Mouse (Mus musculus) neural tube, embryonic 10.5 days (tissue): ENCODE measurements at regions not wholly inside any gene's neighbourhood (a gene's known extent, or its start where the extent isn't known, plus 50 kb on each side); places are given as distances from the start of the nearest gene placed in this dataset.

ENCODE experiments used
- DNase-seq: peaks from one replicate; pipeline ENCODE4 v3.0.0-alpha.2; 2017; ENCODE audit warnings: low spot score; ENCODE audit errors: extremely low spot score

DNA sequence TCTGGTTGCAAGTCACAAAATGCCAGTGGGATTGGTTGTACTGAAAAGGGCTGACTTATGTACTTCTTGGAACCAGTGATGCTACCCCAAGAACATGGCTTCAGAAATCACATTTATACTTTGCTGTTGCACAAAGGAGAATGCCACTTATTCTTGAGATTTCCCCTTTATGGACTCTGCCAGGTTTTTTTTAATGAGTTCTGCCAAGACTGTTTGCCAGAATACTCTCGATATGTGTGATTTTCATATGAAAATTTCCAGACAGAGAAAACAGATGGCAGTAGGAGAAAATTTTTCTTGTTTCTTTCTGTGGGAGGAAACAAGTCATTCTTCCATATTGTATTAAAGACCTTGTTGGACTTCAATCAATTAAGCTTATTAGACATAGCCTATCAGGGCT, 281.0 kb upstream of the Tle1 start:
- DNase-seq: no peak

DNA sequence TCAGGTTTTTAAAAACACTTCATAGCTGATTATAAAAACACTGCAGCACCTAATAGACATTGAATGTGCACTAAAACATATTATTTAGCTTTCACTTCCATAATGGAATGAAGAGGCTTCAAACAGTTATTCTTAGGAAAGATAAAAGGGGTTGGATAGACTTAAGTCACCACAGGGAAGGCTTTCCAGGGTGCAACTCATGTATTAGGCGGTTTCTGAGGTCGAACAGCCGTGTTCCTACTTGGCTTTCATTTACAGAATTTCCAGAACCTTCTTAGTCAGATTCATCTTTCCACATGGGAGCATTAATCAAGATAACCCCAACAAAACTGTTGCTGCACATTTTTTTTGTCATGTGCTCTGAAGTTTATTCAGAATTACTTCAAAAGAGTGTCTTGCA, 279.8 kb upstream of the Tle1 start:
- DNase-seq: no peak

GRCm38 (mm10) chr4:72469236-72469875, 268.6 kb upstream of the Tle1 start:
- no peak for DNase-seq

DNA sequence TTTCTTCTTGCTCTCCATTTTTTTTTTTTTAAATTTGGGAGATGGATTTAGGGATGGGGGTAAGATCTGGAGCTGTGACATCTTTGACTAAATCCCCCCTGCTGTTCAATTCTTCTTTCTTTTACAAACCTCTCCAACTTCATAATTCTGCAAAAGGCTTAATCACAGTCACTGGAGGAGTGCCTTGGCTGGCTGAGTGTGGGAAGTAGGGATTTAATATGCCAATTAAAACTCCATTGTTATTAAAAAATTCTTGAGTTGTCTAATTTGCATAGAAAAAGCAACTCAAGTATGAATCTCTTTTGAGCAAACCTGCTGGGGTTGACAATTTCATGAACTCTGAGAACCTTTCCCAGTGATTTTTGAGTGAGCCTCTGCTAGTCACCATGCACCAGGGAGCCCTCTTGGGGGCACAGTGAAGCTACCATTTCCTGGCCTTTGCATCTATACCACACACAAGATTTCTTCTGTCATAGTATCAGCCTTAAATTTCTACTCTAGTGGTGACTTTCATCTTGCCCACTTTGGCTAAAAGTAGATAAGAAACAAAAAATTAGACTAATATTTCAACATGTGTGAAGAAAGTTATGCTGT, 243.6 kb upstream of the Tle1 start:
- DNase-seq: no peak

GRCm38 (mm10) chr4:72437367-72437766, 236.6 kb upstream of the Tle1 start:
- DNase-seq: no peak

DNA sequence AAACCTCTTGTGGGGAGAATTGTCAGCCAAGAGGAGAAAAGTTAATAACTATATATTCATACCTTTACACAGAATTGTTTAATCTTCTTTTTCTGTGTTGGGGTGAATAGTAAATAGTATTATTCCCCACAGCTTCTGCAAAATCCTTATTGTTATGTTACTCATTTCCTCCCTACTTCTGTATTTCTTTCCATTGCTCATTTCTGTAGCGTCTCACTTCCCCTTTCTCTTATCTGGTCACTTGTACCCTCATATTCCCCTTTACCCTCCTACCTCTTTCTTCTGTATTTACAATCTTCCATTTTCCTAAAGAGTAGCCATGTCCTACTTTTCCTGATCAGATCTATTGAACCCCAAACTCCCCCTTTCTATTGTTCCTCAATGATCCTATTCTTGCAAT, 224.6 kb upstream of the Tle1 start:
- no peak for DNase-seq

DNA sequence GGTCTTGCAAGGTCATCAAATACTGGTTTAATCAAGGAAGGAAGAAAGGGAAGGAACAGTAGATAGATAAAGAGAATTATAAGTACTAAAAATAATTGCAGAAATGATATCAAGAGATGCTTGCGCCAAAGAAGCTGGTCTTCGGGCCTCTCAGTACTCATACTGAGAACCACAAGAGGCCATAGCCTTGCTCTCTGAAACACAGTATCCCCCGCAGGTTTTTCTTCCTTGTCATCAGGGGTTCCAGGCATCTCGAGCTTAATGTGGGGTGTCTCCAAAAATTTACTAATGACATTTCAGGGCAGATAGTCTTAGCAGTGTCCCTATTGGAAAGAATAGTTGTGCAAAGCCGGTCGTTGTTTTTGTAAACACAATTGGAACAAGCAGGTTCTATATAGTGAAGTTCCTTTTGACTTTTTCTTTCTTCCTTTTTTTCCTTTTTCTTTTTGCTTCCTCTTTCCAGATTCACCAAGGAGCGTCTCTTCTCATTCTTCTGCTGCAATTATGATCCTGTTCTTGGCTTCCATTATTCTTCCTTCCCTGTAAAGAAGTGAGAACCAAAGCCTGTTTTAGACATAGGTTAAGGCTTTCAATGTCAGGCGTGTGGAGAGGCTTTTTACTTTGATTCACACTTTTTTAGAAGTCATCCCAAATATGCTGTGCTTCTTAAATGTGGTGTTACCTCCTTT, 211.5 kb upstream of the Tle1 start:
- DNase-seq: no peak

GRCm38 (mm10) chr4:72411343-72411742, 210.6 kb upstream of the Tle1 start:
- no peak for DNase-seq

- DNase-seq: no peak
Observed at GRCm38 (mm10) chr4:72400759-72401158, 200.0 kb upstream of the Tle1 start.

GRCm38 (mm10) chr4:72391887-72392435, 191.2 kb upstream of the Tle1 start:
- DNase-seq: no peak

- no peak for DNase-seq
Observed at GRCm38 (mm10) chr4:72389811-72390625, 189.3 kb upstream of the Tle1 start.

DNA sequence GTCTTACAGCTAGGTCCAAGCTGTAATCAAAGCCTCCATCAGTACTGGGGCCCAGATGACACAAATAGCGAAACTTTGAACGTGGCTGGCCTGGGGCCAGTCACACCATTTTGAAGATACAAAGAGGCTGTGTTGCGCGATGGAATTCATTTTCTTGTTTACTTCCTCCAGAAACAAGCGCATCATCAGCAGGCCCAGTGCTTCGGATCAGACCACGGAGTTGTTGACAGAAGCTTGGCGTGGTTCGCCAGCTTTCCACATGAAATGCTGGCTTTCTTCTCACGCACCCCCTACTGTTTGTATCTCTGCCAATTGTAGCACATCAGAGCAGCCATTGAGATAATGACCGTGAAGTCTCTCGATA, 184.2 kb upstream of the Tle1 start:
- peak; percentile 27 for DNase-seq

DNA sequence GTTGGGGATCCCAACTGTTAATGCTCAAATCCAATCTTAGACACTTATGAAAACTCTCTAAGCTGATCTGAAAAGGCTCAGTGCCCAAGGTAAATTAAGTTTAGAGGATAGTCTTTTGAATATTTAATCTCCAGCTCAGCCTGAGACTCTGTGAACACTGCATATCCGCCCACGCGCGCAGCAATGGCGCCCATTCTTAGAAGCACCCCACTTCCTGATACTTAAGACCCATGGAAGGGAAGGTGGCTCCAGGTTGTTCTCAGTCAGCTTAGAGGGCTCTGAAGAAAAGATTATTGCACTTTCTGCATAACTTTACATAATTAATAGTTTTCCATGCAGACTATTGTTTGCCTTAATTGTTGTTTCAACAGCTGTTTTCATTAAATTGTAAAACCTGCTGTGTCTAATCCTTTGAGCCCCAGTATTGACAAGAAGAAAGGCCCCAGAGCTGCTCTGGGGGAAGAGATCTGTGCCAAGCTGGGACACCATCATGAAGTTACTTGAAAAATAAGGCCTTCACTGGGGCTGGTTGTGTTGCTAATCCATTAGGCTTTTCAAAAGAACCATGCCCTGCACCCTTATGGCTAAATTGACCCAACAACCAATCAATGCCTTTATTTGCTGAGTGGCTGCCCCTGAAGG, 183.7 kb upstream of the Tle1 start:
- no peak for DNase-seq

DNA sequence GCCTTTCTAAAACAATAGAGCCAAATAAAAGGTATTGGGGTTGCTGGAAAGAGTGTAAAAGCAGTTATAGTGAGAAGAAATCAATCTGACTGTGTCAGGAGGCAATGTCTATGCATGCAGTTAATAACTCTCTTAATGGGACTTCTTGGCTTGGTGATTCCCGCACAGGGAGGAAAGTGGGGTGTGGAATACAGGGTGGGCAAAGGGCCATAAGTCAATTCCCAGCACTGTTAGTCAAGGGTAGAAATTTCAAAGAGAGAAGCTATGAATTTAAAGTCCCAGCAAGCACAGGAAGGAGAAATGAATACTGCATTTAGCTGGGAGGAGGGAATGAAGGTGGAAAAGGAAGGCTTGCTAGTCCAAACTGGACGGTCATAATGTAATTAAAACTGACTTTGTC, 183.0 kb upstream of the Tle1 start:
- DNase-seq: no peak

DNA sequence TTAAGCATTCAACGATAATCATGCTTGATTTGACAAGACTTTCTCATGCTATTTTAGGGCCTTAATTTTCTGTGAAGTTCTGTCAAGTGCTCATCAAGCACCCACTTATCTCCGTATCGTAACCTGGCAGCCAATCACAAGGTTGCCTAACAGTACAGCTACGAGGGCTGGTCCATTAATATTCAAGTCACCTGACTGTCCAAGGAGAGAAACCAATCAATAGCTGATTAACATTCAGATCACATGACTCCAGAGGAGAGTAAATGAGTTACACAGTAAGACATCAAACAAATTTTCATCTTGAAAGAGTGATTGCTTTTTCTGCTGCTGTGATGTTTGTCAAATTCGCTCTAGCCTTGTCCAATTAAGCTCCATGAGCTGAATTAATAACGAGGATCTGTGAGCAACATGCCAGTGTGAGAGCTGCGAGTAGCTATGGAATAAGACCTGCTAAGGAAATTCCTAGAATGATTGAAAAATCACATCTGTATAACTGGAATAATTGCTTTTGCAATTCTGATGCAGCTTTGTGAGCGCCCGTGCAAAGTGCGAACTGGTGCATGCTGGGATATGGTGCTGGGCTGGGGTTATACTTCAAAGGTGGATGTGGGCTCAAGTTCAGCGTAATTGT, 181.9 kb upstream of the Tle1 start:
- DNase-seq: no peak

- no peak for DNase-seq
Observed at GRCm38 (mm10) chr4:72381742-72382141, 181.0 kb upstream of the Tle1 start.

- no peak for DNase-seq
Observed at GRCm38 (mm10) chr4:72381116-72381515, 180.4 kb upstream of the Tle1 start.

DNA sequence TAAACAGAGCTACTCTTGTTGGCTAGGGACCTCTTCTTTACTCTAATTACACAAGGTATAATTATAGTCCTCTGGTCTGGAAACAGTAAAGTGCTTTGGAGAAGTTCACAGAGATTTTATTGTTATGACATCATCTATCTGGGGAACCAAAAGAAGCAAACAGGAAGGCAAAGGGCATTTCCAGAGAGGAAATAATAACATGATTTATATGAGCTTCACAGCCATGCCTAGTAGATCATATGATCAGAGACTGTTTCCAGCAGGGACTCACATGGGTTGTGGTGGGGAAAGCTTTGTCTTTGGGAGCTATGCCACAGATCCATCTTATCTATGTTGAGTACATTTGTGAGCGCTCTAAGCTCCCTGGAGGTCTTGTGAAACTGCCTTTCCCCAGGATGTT, 178.8 kb upstream of the Tle1 start:
- DNase-seq: no peak

DNA sequence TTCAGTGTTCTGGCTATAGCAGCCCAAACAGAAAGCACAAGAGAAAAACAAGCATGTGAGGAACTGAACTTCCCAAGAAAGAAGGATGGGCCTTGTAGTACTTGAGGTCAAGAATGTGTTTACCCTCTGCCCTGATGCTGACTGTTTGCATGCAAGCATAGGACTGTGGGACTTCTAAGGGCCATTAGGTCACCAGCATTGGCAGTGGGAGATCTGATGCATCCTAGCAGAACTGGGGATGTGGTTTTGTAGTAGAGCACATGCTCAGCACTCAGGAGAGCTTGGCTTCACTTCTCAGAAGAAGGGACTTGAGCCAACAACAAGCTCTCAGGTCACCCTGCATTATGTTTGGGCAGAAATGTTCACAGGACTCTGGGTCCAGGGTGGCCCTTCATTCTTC, 178.3 kb upstream of the Tle1 start:
- DNase-seq: no peak

GRCm38 (mm10) chr4:72377520-72377919, 176.8 kb upstream of the Tle1 start:
- DNase-seq: no peak

DNA sequence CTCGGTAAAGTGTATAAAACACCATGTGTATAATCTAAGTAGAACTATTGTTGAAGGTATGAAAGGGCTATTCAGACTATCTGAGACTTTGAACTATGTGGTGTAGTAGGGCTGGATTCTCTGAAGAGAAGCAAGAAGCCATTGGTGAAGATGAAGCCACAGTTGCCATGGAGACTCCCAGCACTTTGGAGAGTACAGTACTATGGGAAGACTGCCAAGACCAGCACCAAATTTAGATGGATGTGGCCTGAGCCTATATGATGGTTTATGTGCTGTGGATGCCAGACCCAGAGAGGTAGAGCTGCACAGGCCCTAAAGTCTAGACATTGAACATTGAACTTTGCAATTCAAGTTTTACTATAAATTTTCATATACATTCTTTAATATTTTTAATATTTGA, 151.3 kb upstream of the Tle1 start:
- no peak for DNase-seq
